Mouse (Mus musculus) brain, embryonic 14.5 days (tissue): ENCODE data around the gene Mrpl58. TPM values are rescaled to one million over a fixed set of nuclear protein-coding genes. Genes with fewer than 3 reads are reported as not detected.

Experiments
- DNase-seq: peaks from one replicate; pipeline ENCODE4 v3.0.0-alpha.2; 2011; ENCODE audit warnings: low read depth
- CTCF ChIP-seq: fragments of 200-500 bp; IDR thresholded peaks from 2 replicates; pipeline ENCODE4 v1.5.1; 2012; ENCODE audit warnings: inconsistent platforms, mild to moderate bottlenecking, moderate library complexity, borderline replicate concordance; ENCODE audit not compliant: insufficient read depth, insufficient read length; ENCODE audit errors: extremely low read depth
- POLR2A ChIP-seq: fragments of 200-500 bp; IDR thresholded peaks from 2 replicates; pipeline ENCODE4 v1.6.1; 2012; ENCODE audit warnings: mild to moderate bottlenecking, inconsistent platforms, borderline replicate concordance; ENCODE audit not compliant: poor library complexity, insufficient read depth, insufficient read length, severe bottlenecking; ENCODE audit errors: extremely low read depth
- polyA plus RNA-seq: library from polyadenylated mRNA; depleted of rRNA; stranded (reverse); fragments of >200 nt; gene quantifications from 2 replicates; pipeline ENCODE4 v1.2.3, GENCODE M21; 2012; rRNA removed

Mrpl58 gene
- 115 and 126 TPM in 2 replicates for polyA plus RNA-seq

DNA sequence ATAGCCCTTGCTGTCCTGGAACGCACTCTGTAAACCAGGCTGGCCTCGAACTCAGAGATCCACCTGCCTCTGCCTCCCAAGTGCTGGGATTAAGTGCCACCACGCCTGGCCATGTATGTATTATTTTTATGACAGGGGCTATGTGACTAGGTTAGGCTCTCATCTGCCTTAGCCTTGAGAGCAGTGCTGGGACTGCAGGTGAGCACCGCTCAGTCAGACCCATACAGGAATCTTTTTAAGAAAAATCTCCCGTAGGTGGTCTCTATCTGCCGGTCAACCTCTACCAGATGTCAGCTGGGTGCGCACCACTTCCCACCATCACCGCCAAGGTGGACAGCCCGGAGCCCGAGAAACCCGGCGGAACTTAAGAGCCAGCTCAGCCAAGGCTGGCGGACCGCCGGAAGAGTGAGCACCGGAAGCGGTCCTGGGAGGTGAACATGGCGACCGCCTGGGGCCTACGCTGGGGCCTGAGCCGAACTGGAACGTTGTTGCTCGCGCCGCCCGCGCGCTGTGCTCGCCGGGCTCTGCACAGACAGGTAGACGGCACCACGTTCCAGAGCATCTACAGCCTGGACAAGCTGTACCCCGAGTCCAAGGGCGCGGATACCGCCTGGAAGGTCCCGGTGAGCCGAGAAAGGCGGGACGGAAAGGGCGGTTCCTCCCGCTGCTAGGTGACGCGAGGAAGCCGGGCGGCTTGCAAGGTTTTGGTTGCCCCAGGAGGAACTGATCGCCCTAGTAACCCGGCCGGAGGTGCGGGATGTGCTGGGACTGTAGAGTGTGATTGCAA lies at the start of gene Mrpl58:
Gene Mrpl58, plus strand, starts transcription at position 415 of the 787 bp plus-strand sequence.
- TF ChIP-seq POLR2A: peak; percentile 65; the same call in 1 of the 2 replicates
- TF ChIP-seq CTCF: no peak
- DNase-seq: peak; percentile 95

DNA sequence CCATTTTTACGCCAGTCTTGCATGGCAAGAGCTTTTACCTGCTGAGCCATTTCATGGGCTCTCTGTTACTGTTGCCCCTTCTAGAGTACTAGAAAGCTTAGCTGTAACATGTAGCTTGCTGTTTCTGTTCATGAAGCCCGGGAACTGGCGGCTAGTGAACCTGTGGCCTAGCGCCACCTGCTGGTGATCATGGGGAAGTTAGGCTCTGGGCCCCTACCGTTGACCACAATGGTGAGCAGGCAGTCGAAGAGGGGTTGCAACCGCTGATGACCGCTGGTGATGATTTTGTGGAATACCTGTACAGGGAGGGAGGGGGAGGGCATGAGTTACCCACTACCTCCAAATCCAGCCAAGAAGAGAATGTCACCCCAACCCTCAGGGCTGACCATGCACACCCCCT lies 49.4 kb upstream of the Mrpl58 start:
- peak; percentile 91 for DNase-seq
- TF ChIP-seq POLR2A (no peak), CTCF (peak; percentile 98)

DNA sequence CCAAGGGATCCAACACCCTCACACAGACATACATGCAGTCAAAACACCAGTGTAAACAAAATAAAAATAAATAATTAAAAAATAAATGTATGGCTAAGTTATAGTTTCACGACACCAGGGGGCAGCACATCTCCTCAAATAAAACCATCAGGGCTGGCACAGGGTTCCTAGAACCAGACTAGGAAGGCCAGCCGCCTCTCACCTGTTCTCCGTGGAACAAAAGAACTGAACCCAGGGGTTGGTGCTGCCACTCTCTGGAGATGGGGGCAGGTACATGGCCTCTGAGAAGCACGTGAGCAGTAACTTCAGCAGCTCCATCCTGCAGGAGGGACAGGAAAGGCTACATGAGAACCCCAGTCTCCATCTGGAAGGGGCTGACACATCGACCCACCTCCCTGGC lies 45.1 kb upstream of the Mrpl58 start:
- peak; percentile 92 for DNase-seq
- TF ChIP-seq CTCF: peak; percentile 56; the same call in 1 of the 2 replicates
- TF ChIP-seq POLR2A: no peak

DNA sequence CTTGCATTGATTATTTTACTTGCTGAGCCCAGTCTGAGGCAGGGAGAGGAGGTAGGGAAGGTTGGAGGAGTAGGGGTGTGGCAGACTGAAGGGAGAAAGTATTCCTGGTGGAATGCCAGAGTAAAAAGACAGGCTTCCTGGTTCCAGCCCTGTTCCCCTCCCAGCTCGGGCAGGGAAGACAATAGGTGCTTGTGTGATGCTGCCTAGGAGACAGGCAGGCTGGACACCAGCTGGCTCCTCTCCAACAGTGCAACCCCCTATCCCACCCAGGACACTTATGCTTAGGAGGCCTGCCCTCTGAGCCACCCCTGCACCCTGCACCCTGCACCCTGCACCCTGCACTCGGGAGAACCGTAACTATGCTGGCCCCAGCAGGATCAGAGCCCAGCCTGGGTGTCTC lies 44.3 kb upstream of the Mrpl58 start:
- no peak for TF ChIP-seq POLR2A
- TF ChIP-seq CTCF: no peak
- DNase-seq: peak; percentile 74

DNA sequence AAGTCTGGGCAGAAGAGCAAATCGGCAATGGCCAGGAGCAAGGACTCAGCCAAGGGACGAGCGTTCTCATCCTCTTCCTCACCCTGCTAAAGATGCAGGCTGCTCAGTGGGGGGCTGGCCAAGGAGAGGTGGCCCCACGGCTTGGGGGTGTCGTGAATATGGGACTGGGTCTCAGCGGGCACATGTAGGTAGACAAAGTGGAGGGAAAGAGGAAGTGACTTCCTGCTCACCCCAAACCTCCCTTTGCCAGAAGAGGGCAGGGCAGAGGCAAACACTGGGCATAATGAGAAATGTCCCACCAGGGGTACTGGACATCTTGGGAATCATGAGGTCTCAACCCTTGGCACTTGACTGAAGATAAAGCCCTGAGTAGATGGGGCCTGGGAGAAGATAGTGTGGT lies 43.8 kb upstream of the Mrpl58 start:
- TF ChIP-seq CTCF (peak; percentile 26; the same call in 1 of the 2 replicates), POLR2A (no peak)
- DNase-seq: no peak

DNA sequence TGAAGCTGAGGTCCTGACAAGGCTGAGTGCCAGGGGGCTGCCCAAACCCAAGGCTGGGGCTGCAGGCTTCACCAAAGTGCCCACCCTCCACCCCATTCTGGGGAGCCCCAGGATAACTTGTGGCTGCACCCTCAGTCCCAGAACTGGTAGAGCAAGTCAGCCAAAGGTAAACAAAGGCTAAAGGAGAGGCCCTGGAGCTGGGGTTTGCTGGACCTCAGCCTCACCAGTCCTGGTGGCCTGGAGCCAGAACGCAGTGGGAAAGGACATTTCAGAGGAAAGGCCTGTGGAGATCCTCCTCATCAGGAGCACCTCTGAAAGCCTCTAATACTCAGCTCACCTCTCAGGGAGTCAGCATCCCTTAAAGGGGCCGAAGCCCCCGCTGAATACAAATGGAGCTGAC lies 39.4 kb upstream of the Mrpl58 start:
- no peak for DNase-seq
- no peak for TF ChIP-seq POLR2A
- TF ChIP-seq CTCF: no peak

DNA sequence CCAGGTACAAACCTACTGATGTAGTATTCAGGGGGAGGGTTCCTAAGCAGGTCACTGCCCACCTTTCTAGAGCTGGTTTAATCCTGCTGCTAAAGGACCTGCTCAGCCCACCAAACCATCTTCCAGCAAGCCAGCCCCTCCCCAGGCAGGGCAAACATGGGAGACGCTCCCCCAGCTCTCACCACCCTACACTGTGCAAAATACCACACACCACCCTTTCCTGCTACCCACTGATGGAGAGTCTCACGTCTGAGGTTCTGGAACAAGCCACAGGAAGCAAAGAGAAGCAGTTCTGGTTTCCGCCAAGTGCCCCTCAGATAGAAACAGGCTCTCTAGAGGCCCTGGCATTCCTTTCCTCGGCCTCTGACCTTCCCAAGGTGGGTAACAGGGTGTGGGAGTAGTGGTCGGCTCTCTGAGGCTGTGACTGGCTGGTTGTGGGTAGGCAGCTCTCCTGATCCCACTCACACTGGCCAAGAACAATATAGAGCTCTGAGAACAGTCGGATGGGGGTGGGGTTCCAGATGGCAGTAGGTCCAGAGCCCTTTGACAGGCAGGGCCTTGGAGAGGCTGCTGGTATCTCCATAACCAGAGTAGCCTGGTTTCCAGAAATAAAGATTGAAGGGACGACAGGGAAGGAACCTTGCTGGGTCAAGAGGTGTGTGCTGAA lies 37.4 kb upstream of the Mrpl58 start:
- DNase-seq: no peak
- TF ChIP-seq POLR2A (no peak), CTCF (no peak)

DNA sequence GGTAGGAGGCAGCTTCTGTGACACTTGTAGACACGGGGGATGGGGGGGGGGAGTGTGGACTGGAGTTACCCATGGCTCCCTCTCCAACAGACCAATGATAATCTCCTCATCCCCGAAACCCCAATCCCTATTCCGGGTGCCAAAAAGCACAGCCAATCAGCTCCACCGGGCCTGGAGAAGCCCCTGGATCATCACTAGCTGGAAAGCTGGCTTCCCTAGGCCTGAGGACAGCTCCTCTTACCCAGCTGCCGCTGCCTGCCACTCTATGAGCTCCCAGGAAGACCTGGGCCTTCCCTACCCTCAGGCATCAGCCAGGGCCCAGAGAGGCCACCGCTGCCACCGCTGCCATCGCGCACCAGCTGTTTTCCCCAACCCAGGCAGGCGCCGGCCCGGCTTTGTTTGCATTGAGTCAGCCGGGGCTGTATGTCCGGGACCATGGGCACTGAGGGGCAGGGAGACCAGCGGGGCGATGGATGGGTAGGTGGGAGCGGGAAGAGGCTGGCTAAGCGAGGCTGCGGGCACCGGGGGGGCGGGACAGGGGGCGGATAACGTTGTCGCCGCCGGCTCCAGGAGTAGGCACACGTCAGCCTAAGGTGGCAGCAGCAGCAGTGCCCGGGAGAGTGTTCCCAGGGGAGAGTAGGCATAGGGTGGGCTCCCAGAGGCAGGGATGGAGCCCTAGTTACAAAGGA lies 36.7 kb upstream of the Mrpl58 start:
- peak; percentile 82 for DNase-seq
- TF ChIP-seq CTCF (no peak), POLR2A (no peak)

DNA sequence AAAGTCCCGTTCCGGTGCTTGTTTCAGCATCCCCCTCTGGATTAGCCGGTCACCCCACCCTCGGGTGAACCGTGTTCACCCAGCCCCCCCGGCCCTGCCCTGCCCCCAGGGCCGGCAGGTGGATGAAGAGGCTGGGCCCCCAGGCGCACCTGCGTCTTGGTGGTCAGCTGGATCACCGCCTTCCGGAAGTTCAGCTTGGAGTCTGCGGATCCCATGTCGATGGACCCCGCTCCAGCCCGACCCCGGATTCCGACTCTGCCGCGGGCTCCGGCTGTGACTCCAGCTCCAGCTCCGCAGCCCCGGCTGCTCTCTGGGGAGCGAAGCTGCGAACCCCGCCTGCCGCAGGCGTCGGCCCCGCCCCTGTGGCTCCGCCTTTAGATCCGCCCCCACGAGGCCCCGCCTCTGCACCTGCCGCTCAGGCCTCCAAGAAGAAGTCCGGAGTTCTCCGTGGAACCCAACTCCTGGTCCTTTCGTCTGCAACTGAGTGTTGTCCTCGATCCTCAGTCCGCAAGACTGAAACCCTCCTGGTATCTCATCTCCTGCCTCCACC lies 36.1 kb upstream of the Mrpl58 start, which contains the start of gene Hid1:
Gene Hid1, minus strand, starts transcription at position 362 of the 550 bp plus-strand sequence.
- peak; percentile 93 for DNase-seq
- peak; percentile 82 for TF ChIP-seq POLR2A
- TF ChIP-seq CTCF: no peak

DNA sequence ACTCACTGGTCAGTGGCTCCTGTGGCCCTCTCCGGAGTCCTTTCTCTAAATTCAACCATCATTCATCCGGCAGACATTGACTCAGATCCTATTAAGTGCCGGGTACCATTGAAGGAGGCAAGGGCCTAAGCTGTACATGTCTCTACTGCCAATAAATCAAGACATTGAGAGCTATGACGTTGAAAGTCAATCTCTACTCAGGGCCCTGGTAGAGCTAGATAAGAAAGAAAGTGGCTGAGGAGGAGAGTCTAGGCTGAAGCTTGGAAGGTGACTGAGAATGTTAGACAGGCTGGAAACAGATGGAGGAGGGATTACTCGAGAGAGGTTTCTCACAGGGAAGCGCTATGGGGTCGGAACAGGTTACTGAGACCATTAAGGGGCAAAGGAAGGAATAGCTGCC lies 33.2 kb upstream of the Mrpl58 start:
- TF ChIP-seq POLR2A (no peak), CTCF (no peak)
- DNase-seq: no peak

DNA sequence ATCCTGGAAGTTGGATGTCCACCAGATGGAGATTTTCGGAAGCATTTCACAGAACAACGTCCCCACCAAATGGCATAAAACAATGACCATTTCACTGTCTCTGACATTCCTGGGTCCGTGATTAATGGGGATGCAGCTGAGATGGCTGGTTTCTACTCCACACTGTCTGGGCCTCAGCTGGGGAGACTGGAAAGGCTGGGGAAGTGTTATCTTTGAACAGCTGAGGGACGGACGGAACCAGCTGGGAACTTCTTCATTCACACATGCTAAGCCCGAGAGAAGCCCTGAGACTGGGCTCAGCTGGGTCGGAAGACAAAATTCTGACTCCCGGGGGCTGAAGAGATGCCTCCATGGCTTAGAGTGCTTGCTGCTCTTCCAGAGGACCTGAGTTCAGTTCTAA lies 32.2 kb upstream of the Mrpl58 start:
- no peak for DNase-seq
- TF ChIP-seq POLR2A: no peak
- no peak for TF ChIP-seq CTCF

DNA sequence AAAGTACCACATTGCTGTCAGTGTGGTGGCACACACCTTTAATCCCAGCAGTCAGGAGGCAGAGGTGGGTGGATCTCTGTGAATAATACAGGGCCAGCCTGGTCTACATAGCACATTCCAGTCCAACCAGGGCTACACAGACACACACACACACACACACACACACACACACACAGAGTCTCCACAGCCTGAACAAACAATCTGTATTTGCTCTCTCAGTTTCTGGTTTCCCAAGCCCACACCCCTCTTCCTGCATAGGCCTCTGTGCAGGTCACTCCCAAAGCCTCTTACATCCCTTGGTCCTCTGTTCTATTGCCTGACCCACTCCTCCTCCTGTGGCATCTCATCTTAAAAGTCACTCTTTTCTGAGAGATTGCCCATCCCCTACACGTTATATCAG lies 31.5 kb upstream of the Mrpl58 start:
- DNase-seq: no peak
- TF ChIP-seq POLR2A (no peak), CTCF (no peak)

DNA sequence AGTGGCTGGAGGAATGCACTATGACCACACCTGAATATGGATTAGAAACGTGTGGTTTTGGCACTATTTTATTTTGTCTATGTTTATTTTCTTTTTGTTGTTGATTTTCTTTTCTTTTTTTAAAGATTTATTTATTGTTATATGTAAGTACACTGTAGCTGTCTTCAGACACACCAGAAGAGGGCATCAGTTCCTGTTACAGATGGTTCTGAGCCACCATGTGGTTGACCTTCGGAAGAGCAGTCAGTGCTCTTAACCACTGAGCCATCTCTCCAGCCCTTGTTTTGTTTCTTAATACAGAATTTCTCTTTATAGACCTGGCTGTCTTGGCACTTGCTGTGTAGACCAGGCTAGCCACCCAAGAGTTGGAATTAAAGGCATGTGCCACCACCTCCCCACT lies 30.8 kb upstream of the Mrpl58 start:
- TF ChIP-seq POLR2A (no peak), CTCF (no peak)
- DNase-seq: no peak
